Mouse (Mus musculus) macrophage (primary cell): ENCODE measurements around the gene Tmem170. TPM values are rescaled to one million over a fixed set of nuclear protein-coding genes. Genes with fewer than 3 reads are reported as not detected.

Source experiments
- H3K27ac ChIP-seq: fragments of 350-480 bp; formaldehyde crosslinking; 2 replicates; pipeline ENCODE4 v1.9.0; 2021
- H3K36me3 ChIP-seq: fragments of 350-480 bp; formaldehyde crosslinking; 2 replicates; pipeline ENCODE4 v1.9.0; 2021; ENCODE audit errors: inconsistent target
- H3K4me3 ChIP-seq: fragments of 350-480 bp; formaldehyde crosslinking; 2 replicates; pipeline ENCODE4 v1.9.0; 2021; ENCODE audit errors: inconsistent target
- H3K79me2 ChIP-seq: fragments of 350-480 bp; formaldehyde crosslinking; 2 replicates; pipeline ENCODE4 v1.9.0; 2021; ENCODE audit errors: inconsistent target
- WGBS: methylation state at CpG from one replicate; pipeline ENCODE4 v1.1.7; 2026; ENCODE audit warnings: inconsistent platforms; ENCODE audit not compliant: missing documents; 5-methylcytosine and 5-hydroxymethylcytosine counted together
- polyA plus RNA-seq: library from polyadenylated mRNA; stranded (reverse); fragments of 250-400 nt; gene quantifications from 3 replicates; pipeline ENCODE4 v1.2.4, GENCODE M21; 2018; ENCODE audit warnings: inconsistent platforms

Tmem170 gene
- polyA plus RNA-seq, 1 experiment from 2014 or later, result 0.53 TPM

DNA sequence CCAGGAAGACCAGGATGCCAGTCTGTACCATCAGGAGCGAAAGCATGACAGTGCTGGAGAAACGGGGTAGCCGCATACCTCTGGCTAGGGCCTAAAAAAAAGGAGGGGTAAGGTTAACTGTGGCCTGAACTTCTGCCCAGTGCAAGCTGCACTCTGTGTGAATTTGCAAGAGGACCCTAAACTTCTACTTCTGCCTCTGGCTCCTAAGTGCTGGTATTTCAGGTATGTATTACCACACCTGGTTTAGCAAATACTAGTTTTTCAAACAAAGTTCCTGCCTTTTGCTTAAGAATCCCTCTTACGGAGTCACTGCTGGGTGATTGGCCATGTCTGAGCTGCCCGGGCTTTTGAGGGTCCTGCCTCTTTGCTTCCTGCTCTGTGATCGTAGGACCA, 14.4 kb upstream of the Tmem170 start:
- Histone ChIP-seq H3K79me2 (no peaks in the 10 kb centered on the region), H3K27ac (no peak overlapping the region), H3K36me3 (no peaks in the 10 kb centered on the region), H3K4me3 (no peak overlapping the region)
- 70% methylated on average over 6 of the region's 6 CpGs for WGBS

DNA sequence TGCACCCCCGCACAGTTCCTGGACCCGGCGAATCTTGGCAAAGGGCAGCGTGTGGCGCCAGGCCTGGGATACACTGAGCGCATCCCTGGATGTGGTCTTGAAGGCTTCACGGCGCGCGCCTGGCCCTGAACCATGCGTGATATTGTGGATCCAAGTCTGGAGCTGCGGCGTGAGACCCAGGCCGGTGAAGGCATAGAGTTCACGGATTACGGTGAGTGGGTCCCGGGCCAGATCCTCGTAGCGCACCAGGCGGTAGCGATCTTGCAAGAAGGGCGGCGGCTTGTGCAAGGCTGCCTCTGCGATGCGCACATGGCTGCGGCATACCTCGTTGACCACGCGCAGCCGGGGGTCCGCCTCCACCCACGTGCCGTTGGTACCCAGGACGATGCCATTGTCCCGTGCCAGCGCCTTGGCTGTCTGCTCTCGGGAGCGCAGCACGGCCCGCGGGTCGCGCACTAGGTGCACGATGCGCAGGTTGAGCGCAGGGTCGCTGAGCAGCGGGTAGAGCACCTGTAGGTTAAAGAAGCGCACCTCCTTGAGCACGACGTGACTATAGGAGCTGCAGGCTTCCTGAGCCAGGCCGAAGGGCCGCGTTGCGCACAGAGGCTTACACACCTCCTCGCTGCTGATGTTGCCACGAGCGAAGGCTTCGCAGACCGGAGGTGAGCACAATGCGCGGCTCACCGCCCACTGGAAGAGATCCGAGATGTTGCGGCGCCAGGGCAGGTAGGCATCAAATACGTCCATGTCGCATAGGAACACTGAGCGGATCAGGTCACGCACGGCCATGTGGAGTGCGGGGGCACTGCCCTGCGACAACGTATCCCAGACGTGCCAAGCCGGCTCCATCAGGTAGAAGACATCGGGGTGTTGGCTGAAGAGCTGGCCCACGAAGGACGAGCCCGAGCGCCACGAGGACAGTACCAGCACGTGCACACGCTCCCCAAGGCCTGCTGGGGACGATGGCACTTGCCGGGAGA, 13.7 kb upstream of the Tmem170 start:
- no peak overlapping the region for H3K4me3 ChIP-seq
- H3K27ac ChIP-seq, result no peak overlapping the region
- WGBS, result 18% methylated on average over 81 of the region's 86 CpGs
- H3K79me2 ChIP-seq, result no peaks in the 10 kb centered on the region
- no peaks in the 10 kb centered on the region for H3K36me3 ChIP-seq

DNA sequence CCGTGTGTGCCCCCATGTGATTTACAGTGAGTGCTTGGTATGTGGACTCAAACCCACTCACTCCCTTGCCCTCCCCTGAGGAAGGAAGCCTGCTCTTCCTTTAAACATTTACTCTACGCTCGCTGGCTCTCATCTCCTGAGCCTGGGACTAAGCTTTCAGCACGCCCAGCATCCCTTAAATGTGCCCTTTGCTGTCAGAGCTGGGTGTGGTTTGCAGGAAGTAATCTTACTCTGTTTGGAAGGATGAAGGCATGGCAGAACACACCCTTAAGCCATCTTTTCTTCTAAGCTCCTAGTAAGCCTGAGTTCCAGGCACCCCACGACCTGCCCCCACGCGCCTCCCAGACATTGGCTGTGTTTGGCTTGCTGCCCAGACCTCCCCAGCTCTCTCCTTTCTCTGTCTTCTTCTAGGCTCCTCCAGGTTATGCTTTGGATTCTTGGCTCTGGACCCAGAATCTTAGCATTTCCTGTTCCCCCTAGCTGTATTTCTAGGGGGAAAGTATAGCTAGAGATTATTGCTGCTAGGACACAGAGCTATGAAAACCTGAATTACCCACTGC, 11.6 kb upstream of the Tmem170 start:
- Histone ChIP-seq H3K27ac (no peak overlapping the region), H3K36me3 (no peaks in the 10 kb centered on the region), H3K79me2 (no peaks in the 10 kb centered on the region), H3K4me3 (no peak overlapping the region)
- 34% methylated on average over 7 of the region's 7 CpGs for WGBS

DNA sequence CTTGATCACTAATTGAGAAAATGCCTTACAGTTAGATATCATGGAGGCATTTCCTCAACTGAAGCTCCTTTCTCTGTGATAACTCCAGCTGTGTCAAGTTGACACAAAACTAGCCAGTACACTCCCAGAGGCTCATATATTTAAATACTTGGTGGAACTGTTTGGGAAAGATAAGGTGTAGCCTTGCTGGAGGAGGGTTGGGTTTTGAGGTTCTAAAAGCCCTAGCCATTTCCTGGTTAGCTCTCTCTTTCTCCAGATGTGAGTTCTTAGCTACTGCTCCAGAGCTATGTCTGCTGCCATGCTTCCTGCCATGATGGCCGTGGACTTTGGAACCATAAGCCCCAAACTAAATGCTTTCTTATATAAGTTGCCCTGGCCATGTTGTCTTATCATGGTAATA, 10.9 kb upstream of the Tmem170 start:
- 50% methylated on average over 1 of the region's 1 CpGs for WGBS
- no peak overlapping the region for H3K27ac ChIP-seq
- H3K79me2 ChIP-seq, result no peaks in the 10 kb centered on the region
- no peak overlapping the region for H3K4me3 ChIP-seq
- no peaks in the 10 kb centered on the region for H3K36me3 ChIP-seq

DNA sequence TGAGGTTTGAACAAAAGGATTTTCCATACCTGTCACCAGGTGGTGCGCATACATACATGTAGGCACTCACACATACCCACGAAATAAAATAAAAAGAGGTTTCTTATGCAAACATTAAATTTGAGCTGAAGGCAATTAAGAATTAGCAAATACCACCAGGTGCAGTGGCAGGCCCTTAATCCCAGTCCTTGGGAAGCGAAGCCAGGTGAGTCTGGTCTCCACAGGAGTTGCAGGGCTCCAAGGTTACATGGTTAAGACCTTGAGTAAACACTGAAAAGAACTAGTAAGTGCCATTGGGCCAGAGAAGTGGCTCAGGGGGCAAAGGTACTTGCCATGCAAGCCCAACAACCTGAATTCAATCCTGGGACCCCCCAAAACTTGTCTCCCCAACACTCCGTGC, 7.1 kb upstream of the Tmem170 start:
- Histone ChIP-seq H3K27ac (no peak overlapping the region), H3K79me2 (no peaks in the 10 kb centered on the region), H3K4me3 (no peak overlapping the region), H3K36me3 (no peaks in the 10 kb centered on the region)
- 98% methylated on average over 4 of the region's 4 CpGs for WGBS

DNA sequence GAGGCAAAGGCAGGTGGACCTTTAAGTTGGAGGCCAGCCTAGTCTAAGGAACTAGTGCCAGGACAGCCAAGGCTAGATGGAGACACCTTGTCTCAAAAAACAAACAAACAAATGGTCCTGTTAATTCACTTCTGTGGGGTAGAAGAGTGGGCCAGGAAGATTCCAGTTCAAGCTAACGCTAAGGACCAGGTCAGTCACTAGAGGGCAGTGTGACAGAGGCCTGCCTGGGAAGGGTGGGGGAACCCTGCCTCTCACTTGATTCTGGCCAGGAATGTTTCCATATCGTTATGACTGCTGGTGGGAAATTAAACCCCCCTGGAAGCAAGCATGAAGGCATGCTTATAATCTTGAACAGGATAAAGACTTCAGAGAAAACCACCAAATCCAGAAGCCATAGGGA, 5.0 kb upstream of the Tmem170 start:
- Histone ChIP-seq H3K4me3 (no peak overlapping the region), H3K79me2 (no peaks in the 10 kb centered on the region), H3K36me3 (no peaks in the 10 kb centered on the region), H3K27ac (no peak overlapping the region)
- 4% methylated on average over 2 of the region's 2 CpGs for WGBS

DNA sequence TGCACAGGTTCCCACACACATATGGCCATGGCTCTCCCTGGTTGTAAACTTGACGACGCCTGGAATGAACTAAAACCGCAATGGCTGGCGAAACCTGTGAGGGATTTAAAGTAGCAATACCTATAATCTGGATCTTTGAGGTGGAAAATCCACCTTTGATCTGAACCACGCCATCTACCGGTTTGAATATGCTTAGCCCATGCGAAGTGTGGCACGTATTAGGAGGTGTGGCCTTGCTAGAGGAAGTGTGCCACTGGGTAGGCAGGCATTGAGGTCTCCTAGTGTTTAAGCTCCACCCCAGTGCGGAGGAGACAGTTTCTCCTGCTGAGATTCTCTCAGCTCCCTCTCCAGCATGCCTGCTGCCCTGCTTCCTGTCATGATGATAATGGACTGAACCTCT, 1.2 kb upstream of the Tmem170 start:
- 78% methylated on average over 9 of the region's 9 CpGs for WGBS
- Histone ChIP-seq H3K27ac (no peak overlapping the region), H3K36me3 (no peaks in the 10 kb centered on the region), H3K79me2 (no peaks in the 10 kb centered on the region), H3K4me3 (no peak overlapping the region)

DNA sequence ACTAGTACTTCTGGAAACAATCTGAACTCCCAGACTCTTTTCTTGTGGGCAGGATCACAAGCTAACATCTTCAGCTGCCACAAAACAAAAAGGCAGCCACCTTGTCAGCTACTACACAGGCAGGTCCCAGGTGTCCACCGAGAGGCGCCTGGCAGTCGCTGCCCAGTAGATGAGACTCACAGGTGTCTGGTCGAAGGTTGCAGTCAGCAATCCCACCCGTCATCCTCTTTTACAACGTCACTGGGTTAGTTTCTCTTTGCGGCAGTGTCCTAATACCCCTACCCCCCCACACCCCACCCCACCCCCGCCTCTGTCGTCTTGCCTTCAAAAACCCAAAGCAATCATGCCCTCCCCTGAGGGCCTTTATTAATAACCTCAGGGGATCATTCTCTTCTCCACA, 792 bp downstream of the Tmem170 start:
- Histone ChIP-seq H3K36me3 (no peaks in the 10 kb centered on the region), H3K4me3 (peak overlapping the region; percentile 41), H3K79me2 (no peaks in the 10 kb centered on the region), H3K27ac (no peak overlapping the region)
- 27% methylated on average over 8 of the region's 9 CpGs for WGBS

DNA sequence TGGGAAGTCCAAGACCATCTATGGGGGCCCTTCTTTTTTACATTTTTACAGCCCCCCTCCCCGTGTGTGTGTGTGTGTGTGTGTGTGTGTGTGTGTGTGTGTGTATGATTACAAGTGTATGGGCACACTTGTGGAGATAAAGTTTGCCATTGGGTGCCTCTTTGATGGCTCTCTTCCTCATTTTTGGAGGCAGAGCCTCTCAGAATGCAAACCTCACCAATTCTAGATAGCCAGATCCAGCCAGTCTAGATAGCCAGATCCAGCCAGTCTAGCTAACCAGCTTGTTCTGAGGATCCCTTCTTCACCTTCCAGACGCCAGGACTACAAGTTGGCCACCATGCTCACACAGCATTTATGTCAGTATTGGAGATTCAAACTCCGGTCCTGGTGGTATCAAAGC, 5.3 kb downstream of the Tmem170 start:
- Histone ChIP-seq H3K27ac (no peak overlapping the region), H3K36me3 (no peaks in the 10 kb centered on the region), H3K4me3 (no peak overlapping the region), H3K79me2 (no peaks in the 10 kb centered on the region)
- WGBS, result 87% methylated on average over 3 of the region's 3 CpGs

DNA sequence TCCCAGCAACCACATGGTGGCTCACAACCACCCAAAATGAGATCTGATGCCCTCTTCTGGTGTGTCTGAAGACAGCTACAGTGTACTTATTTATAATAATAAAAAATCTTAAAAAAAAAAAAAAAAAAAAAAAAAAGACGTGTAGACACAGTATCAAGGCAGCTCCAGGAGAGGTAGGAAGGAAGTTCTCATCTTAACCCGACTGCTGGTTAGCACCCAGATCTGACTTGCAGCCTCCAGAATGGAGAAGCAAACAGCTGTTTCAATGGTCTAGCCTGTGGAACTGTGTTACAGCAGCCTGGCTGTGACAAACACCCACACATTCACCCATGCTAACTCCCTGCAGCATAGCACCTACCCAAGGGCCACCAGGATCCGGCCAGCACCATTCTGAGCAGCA, 6.2 kb downstream of the Tmem170 start:
- H3K4me3 ChIP-seq, result no peak overlapping the region
- no peaks in the 10 kb centered on the region for H3K36me3 ChIP-seq
- 66% methylated on average over 2 of the region's 3 CpGs for WGBS
- no peak overlapping the region for H3K27ac ChIP-seq
- no peaks in the 10 kb centered on the region for H3K79me2 ChIP-seq

DNA sequence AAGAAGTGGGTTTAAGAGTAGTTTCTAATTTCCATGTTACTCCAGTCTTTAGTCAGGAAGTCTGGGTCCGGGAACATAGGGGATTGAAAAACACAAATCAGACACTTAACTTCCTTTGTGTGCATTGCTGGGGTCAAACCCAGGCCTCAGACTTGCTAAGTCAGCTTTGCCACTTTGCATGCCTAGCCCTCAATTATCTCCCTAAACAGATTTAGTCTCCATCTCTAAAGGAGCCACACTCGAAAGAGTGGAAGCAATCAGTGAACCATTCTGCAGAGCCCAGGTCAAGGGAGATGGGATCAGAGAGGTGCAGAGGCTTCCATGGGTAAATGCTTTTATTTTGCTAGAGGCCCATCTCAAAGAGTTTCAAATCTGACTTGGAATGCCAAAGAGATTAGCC, 7.9 kb downstream of the Tmem170 start:
- Histone ChIP-seq H3K4me3 (no peak overlapping the region), H3K79me2 (no peaks in the 10 kb centered on the region), H3K36me3 (no peaks in the 10 kb centered on the region), H3K27ac (no peak overlapping the region)
- WGBS, result 81% methylated on average over 2 of the region's 2 CpGs

DNA sequence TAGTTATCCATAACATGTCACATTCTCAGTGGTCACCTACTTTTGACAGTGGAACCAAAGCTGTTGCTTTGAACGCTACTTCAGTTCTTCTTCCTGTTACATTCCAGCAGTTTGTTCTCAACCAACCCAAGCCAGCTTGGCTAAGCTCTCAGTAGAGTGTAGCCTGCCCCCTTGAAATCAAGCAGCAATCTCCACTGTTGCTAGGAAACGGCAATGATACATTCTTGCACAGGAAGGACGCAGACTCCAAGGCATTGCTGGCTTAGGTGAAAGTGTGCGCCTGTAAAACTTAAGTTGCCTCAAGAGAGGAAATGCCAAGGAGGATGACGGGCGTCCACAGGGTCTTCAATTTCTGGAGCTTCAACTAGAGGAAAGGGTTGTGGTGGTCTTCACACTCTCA, 10.7 kb downstream of the Tmem170 start:
- H3K36me3 ChIP-seq, result no peaks in the 10 kb centered on the region
- H3K27ac ChIP-seq, result no peak overlapping the region
- 97% methylated on average over 6 of the region's 6 CpGs for WGBS
- no peak overlapping the region for H3K4me3 ChIP-seq
- H3K79me2 ChIP-seq, result no peaks in the 10 kb centered on the region

DNA sequence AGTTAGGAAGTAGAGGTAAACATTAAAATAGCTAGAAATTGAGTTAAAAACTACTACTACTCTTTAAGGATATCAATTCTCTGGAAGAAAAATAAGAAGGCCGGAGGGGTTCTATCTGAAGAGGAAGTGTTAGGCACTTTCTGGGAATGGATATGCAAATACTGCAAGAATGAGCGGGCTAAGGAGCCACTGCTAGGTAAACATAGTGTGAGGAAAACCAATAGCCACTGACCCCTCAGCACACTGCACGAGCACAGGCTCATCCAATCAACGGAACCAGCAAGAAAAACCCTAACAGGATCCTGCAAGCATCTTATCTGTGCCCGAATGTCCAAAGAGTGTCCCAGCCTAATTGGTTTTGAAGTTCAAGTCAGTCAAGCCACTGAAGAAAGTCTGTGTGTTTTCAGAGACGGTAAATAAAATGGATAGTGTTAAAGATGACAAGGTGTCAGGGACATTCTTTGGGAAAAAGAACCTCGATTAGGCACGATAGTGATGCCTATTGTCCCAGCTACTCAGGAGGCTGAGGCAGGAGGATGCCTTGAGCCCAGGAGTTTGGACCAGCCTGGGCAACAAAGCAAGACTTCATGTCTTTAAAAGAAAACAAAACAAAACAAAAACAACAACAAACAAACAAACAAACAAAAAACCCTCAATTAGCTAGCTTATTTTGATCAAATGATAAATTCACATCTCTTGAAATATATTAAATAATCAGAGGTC, 11.3 kb downstream of the Tmem170 start:
- WGBS, result 94% methylated on average over 8 of the region's 8 CpGs
- H3K27ac ChIP-seq, result no peak overlapping the region
- H3K79me2 ChIP-seq, result no peaks in the 10 kb centered on the region
- H3K4me3 ChIP-seq, result no peak overlapping the region
- H3K36me3 ChIP-seq, result no peaks in the 10 kb centered on the region

DNA sequence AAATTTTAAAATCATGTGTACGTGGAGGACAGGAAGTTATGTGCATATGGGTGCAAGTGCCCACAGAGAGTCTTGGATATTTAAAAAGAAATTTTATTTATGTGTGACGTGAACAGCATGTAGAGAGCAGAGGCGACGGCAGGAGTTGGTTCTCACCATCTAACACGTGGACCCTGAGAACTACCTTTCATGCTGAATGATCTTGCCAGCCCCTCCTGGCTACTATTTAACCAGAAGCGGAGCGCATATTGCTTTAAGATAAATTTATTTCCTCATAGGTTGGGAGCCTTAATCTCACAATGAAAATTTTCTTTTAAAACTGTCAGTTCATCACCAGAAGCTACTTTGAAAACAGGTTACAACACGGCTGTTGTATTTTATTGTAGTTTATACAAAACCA, 11.9 kb downstream of the Tmem170 start:
- no peaks in the 10 kb centered on the region for H3K36me3 ChIP-seq
- WGBS, result 95% methylated on average over 8 of the region's 8 CpGs
- no peak overlapping the region for H3K27ac ChIP-seq
- H3K4me3 ChIP-seq, result no peak overlapping the region
- H3K79me2 ChIP-seq, result no peaks in the 10 kb centered on the region

DNA sequence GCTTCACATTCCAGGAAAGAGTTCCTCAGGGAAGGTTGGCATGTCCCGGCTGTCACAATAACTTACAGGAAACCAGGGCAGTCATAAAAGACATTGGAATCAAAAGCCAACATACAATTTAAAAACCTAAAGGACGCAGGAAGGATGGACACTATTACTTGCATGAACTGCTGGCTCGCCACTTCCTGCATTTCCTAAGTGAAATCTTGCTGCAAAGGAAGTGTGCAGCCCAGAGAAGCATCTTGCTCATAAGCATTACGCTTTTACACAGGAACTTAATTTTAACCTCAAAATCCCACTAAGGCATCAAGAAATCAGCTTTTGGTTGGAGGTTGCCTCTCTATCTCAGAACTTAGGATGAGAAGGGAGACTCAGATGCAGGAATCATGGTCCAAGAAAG, 13.3 kb downstream of the Tmem170 start:
- WGBS, result 8% methylated on average over 4 of the region's 4 CpGs

More for the DNA sequence above, 13.3 kb downstream of the Tmem170 start:
- Histone ChIP-seq H3K36me3 (no peaks in the 10 kb centered on the region), H3K4me3 (no peak overlapping the region), H3K79me2 (no peaks in the 10 kb centered on the region), H3K27ac (no peak overlapping the region)
